ENCODE assay signal across 17 mouse cellular contexts in genomic region chrX:167145508-167146182, GRCm38 (mm10).
DNase-seq lines count a peak whose midpoint lies in the region; ATAC-seq and TF ChIP-seq lines count a peak whose summit lies in the region.
"Had no signal": no experiment of that assay in that cellular context is flagged by ENCODE, and none has a peak within 500 bp of the region (broad histone marks: within the 10 kb centered on the region; RNA-seq: fewer than 3 reads in every experiment).

No protein-coding gene starts in this region.

- H3K4me3 ChIP-seq in gastrocnemius, adult 2 months = no peak overlapping the region
- H3K4me3 ChIP-seq: heart, embryonic 12.5 days; limb, embryonic 13.5 days; liver, embryonic 15.5 days; neural tube, embryonic 13.5 days had no signal

- no peak for DNase-seq in gastrocnemius, adult 2 months
- no peak for DNase-seq in gastrocnemius, adult 18-20 months (ENCODE audit: low spot score)
- peak; percentile 23 for DNase-seq in thymus, postnatal 0 days (ENCODE audit: low spot score)
- no peak for DNase-seq in thymus, postnatal 4 days
- DNase-seq in cerebellum, adult 9-11 months = no peak
- DNase-seq in urinary bladder, postnatal 36 days (ENCODE audit: low spot score in 2 of 2) = no peak
- DNase-seq in frontal cortex, postnatal 14 days (ENCODE audit: low spot score in 2 of 2) = no peak
- DNase-seq: cerebellum, adult 2 months; embryo, embryonic 11 days; forebrain, postnatal 0 days; gastrocnemius, postnatal 14 days; heart, postnatal 36 days had no signal

- intact Hi-C loops in gastrocnemius, adult 2 months (cut with DNase I) = loop anchor here (5.0 kb wide), 1 partner anchor 38 kb away; no protein-coding TSS in a partner anchor

- peak overlapping the region; percentile 43 for H3K27ac ChIP-seq in gastrocnemius, adult 2 months
- H3K27ac ChIP-seq: limb, embryonic 13.5 days; liver, embryonic 15.5 days; neural tube, embryonic 13.5 days had no signal

- no peak for TF ChIP-seq CTCF in gastrocnemius, adult 2 months (IDR thresholded peaks at IDR 0.05)

- peak; percentile 27 for ATAC-seq in inflammation-experienced regulatory T-cells, adult 6 months
- ATAC-seq: forebrain, postnatal 0 days had no signal
